Mouse (Mus musculus): ENCODE results near the gene Cables2. TPM values are rescaled to one million over a fixed set of nuclear protein-coding genes. Genes with fewer than 3 reads are reported as not detected.

The Cables2 gene
- polyA plus RNA-seq, 1 experiment from 2014 or later: 2.8 TPM

DNA sequence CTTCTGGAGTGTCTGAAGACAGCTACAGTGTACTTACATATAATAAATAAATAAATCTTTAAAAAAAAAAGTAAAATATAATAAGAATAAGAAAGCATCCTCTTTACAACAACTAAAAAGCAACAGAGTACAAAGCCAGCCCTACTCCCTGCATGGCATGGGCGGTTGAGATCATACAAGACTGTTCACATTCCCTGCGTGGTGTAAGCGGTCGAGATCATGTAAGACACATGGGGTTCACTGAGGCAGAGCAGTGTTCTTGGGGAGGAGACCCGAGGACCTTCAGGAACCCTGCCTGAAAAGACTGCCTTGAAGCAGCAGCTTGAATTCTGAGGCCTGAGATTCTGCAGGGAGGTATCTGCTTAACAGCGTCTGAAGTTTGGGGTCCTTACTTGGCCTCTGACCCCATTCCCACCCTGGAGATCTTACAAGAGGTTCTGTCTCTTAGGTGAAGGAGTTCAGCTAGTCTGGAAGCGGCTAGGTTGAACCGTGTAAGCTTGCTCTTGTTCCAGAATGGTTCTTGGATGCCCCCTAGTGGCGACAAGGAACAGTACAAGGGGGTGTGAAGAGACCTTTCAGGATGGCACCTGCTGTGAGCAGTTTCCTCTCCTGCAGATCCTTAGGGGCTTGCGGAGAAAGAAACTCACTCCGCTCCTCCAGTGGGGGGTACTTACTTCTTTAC lies 22.2 kb downstream of the Cables2 start:
- H3K4me2 ChIP-seq (ENCODE audit: low read depth, low read length): no peak overlapping the region
- no peaks in the 10 kb centered on the region for H3K36me3 ChIP-seq (ENCODE audit: control insufficient read depth, insufficient read depth, low read length)
- no peak overlapping the region for H3K4me3 ChIP-seq (ENCODE audit: low read length)
- 29% methylated on average over 11 of the region's 11 CpGs for WGBS
- peak overlapping the region; percentile 51 for H3K9ac ChIP-seq (ENCODE audit: low read depth, low read length)
- no peaks in the 10 kb centered on the region for H3K9me3 ChIP-seq (ENCODE audit: control insufficient read depth, low read length)
- no peaks in the 10 kb centered on the region for H3K27me3 ChIP-seq (replicated peaks; ENCODE audit: control insufficient read depth, insufficient read depth, low read length)
- H3K4me1 ChIP-seq (ENCODE audit: control insufficient read depth, insufficient read depth, low read length): peaks cover 10% of the 10 kb centered on the region
- H3K27ac ChIP-seq (ENCODE audit: low read length): no peak overlapping the region
- peak; percentile 79 for ATAC-seq

DNA sequence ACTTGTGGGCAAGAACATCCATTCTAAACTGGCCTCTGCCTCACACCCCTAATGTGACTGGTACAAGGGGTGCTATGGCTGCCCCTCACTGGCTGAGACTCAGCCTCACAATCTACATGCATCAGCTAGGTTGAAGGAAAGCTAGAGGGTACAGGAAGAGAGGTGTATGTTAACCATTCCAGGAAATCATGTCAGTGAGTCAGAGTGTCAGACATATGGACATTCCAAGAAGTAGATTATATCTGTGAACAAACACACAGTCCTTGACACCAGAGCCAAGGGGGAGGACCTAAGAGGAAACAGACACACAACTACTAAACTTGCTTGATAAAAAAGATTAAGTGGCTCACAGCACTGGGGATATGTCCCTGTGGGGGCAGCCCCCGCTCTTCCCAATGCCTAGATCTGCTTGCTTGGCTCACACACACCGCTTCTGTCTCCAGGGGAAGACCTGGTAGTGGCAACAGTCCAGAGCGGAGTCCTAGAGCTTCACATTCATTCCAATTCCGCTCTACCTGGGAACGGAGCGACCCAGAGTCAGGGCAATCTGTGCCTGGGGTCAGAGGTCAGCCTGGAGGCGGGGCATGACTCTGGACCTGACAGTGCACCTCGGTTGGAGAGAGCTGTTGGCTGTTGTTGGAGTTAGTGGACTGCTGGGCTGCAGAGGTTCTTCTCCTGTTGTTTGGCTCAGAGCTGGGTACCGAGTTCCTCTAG lies 24.2 kb downstream of the Cables2 start:
- Histone ChIP-seq H3K36me3 (ENCODE audit: control insufficient read depth, insufficient read depth, low read length) (no peaks in the 10 kb centered on the region), H3K4me1 (ENCODE audit: control insufficient read depth, insufficient read depth, low read length) (peaks cover 7% of the 10 kb centered on the region), H3K9ac (ENCODE audit: low read depth, low read length) (peak overlapping the region; percentile 39; the same call in 1 of the 2 replicates), H3K9me3 (ENCODE audit: control insufficient read depth, low read length) (no peaks in the 10 kb centered on the region), H3K27me3 (replicated peaks; ENCODE audit: control insufficient read depth, insufficient read depth, low read length) (no peaks in the 10 kb centered on the region), H3K4me3 (ENCODE audit: low read length) (no peak overlapping the region), H3K4me2 (ENCODE audit: low read depth, low read length) (no peak overlapping the region), H3K27ac (ENCODE audit: low read length) (no peak overlapping the region)
- WGBS: 51% methylated on average over 9 of the region's 9 CpGs
- ATAC-seq: peak; percentile 36

DNA sequence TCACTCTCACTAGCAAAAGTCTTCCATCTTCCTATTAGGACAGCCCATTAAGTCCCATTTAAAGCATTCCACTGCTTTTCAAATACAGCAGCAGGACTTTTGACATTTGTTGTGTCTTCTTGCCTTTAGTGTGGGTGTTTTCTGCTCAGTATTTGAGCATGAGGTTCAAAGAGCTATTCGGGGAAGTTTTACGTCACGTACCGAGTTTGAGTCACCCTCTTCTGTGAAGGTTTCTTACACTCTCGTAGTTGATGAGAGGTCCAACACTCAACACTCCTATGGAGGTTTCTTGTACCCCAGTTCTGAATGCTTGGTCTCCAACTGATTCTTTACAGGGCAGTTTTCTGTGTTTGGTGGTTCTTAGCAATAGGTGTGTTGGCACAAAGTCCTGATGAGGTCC lies 25.4 kb downstream of the Cables2 start:
- Histone ChIP-seq H3K4me3 (ENCODE audit: low read length) (no peak overlapping the region), H3K27me3 (replicated peaks; ENCODE audit: control insufficient read depth, insufficient read depth, low read length) (no peaks in the 10 kb centered on the region), H3K27ac (ENCODE audit: low read length) (no peak overlapping the region), H3K36me3 (ENCODE audit: control insufficient read depth, insufficient read depth, low read length) (no peaks in the 10 kb centered on the region), H3K4me1 (ENCODE audit: control insufficient read depth, insufficient read depth, low read length) (peaks cover 7% of the 10 kb centered on the region), H3K4me2 (ENCODE audit: low read depth, low read length) (no peak overlapping the region), H3K9ac (ENCODE audit: low read depth, low read length) (no peak overlapping the region), H3K9me3 (ENCODE audit: control insufficient read depth, low read length) (no peaks in the 10 kb centered on the region)
- 92% methylated on average over 5 of the region's 5 CpGs for WGBS
- no peak for ATAC-seq

DNA sequence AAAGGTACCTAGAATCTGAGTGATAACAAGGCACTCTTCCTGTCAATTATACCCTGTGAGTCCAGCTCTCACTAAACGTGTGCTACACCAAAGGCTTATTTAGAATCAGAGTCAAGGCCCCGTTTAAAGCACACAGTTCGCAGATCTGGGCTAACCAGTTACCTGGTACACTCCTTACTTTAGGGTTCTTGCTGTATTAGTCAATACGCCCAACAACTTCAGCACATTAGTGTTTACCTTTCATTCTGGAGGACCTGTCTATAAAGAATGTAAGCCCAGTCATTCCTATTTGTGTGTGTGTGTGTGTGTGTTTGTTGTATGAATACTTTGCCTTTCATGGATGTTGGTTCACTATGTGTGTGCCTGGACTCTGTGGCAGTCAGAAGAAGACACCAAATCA lies 30.2 kb downstream of the Cables2 start:
- H3K9me3 ChIP-seq (ENCODE audit: control insufficient read depth, low read length): no peaks in the 10 kb centered on the region
- H3K9ac ChIP-seq (ENCODE audit: low read depth, low read length): no peak overlapping the region
- H3K27me3 ChIP-seq (replicated peaks; ENCODE audit: control insufficient read depth, insufficient read depth, low read length): no peaks in the 10 kb centered on the region
- 81% methylated on average over 4 of the region's 4 CpGs for WGBS
- no peak overlapping the region for H3K27ac ChIP-seq (ENCODE audit: low read length)
- no peaks in the 10 kb centered on the region for H3K4me1 ChIP-seq (ENCODE audit: control insufficient read depth, insufficient read depth, low read length)
- H3K4me2 ChIP-seq (ENCODE audit: low read depth, low read length): no peak overlapping the region
- no peaks in the 10 kb centered on the region for H3K36me3 ChIP-seq (ENCODE audit: control insufficient read depth, insufficient read depth, low read length)
- no peak for ATAC-seq
- no peak overlapping the region for H3K4me3 ChIP-seq (ENCODE audit: low read length)

DNA sequence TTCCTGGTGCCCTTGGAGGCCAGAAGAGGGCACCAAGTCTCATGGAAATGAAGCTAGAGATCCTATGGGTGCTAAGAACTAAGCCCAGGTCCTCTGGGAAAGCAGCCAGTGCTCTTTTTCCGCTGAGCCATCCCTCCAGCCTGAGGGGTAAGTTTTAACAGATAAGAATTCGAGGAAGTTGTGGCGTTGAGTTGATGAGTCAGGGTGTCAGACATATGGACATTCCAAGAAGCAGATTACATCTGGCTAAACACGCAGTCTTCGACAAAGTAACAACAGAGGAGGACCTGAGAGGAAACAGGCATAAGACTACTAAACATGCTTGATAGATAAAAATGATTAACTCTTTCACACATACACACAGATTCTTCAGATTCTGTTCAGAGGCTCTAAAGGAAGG lies 34.7 kb downstream of the Cables2 start:
- Histone ChIP-seq H3K4me1 (ENCODE audit: control insufficient read depth, insufficient read depth, low read length) (peaks cover 12% of the 10 kb centered on the region), H3K4me2 (ENCODE audit: low read depth, low read length) (no peak overlapping the region), H3K4me3 (ENCODE audit: low read length) (no peak overlapping the region), H3K9ac (ENCODE audit: low read depth, low read length) (no peak overlapping the region), H3K9me3 (ENCODE audit: control insufficient read depth, low read length) (no peaks in the 10 kb centered on the region), H3K27me3 (replicated peaks; ENCODE audit: control insufficient read depth, insufficient read depth, low read length) (no peaks in the 10 kb centered on the region), H3K27ac (ENCODE audit: low read length) (no peak overlapping the region), H3K36me3 (ENCODE audit: control insufficient read depth, insufficient read depth, low read length) (no peaks in the 10 kb centered on the region)
- no peak for ATAC-seq
- 57% methylated on average over 5 of the region's 5 CpGs for WGBS

DNA sequence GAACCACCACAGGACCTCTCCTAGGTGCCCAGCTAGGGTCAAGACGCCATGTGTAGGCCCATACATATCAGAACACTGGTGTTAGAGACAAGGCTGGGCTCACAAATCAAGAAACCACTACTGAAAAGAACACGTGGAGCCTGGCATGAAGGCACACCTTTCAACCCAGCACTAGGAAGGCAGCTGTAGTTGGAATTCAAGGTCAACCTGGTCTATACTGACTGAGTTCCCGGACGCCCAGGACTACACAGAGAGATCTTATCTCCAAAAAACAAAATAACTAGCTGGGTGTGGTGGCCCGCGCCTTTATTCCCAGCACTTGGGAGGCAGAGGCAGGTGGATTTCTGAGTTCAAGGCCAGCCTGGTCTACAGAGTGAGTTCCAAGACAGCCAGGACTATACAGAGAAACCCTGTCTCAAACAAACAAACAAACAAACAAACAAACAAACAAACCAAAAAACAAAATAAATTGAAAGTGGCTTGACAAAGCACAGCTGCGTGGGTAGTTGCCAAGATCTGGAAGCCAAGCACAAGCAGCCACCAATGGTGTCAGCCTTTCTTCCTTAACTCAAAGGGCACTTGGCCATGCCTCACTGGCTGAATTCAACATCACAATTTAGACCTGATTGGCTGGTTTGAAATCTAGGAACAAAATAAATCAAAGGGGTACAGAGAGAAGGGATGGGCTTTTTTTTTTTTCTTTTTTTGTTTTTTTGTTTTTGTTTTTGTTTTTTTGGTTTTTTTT lies 35.5 kb downstream of the Cables2 start:
- Histone ChIP-seq H3K4me1 (ENCODE audit: control insufficient read depth, insufficient read depth, low read length) (peaks cover 12% of the 10 kb centered on the region), H3K4me3 (ENCODE audit: low read length) (no peak overlapping the region), H3K27me3 (replicated peaks; ENCODE audit: control insufficient read depth, insufficient read depth, low read length) (no peaks in the 10 kb centered on the region), H3K9ac (ENCODE audit: low read depth, low read length) (no peak overlapping the region), H3K4me2 (ENCODE audit: low read depth, low read length) (no peak overlapping the region), H3K27ac (ENCODE audit: low read length) (no peak overlapping the region), H3K9me3 (ENCODE audit: control insufficient read depth, low read length) (no peaks in the 10 kb centered on the region), H3K36me3 (ENCODE audit: control insufficient read depth, insufficient read depth, low read length) (no peaks in the 10 kb centered on the region)
- WGBS: 84% methylated on average over 7 of the region's 7 CpGs
- ATAC-seq: no peak

DNA sequence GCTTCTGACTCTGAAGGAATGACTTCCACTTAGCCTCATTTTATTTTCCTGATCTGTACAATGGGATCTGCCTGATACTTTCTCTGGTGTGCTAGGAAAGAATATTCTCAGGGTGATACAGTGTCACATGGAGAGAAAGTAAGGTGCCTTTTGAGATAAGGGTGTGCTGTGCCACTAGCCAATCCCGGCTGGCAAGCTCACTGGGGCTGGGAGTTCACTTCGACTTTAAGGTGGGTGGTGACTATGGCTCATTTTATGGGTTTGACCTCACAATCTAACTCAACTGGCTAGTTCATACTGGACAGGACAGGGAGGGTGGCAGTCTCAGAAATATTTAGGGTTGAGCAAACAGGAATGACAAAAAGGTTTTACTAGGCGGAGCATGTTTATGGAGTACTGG lies 36.4 kb downstream of the Cables2 start:
- WGBS: 60% methylated on average over 3 of the region's 3 CpGs
- Histone ChIP-seq H3K27me3 (replicated peaks; ENCODE audit: control insufficient read depth, insufficient read depth, low read length) (no peaks in the 10 kb centered on the region), H3K9me3 (ENCODE audit: control insufficient read depth, low read length) (no peaks in the 10 kb centered on the region), H3K4me1 (ENCODE audit: control insufficient read depth, insufficient read depth, low read length) (peaks cover 12% of the 10 kb centered on the region), H3K27ac (ENCODE audit: low read length) (no peak overlapping the region), H3K4me3 (ENCODE audit: low read length) (no peak overlapping the region), H3K4me2 (ENCODE audit: low read depth, low read length) (no peak overlapping the region), H3K9ac (ENCODE audit: low read depth, low read length) (no peak overlapping the region), H3K36me3 (ENCODE audit: control insufficient read depth, insufficient read depth, low read length) (no peaks in the 10 kb centered on the region)
- ATAC-seq: no peak

DNA sequence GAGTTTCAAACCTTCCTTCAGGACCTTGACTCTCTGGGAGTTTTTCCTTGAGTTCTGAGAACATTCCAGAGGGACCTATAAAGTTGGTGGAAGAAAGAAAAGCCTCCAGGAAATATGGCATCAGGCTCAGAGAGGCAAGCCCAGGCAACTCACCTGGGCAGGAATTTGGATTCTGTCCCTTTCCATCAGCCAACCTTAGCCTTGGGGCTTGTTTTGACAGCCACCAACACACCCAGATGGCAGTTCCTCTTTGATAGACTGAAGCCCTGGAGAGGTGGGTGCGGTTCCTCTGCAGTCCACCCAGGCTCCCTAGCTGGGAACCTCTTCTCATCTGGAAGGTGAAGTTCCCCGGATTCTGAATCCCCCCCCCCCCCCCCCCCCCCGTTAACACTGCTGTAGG lies 36.8 kb downstream of the Cables2 start:
- Histone ChIP-seq H3K4me2 (ENCODE audit: low read depth, low read length) (no peak overlapping the region), H3K9me3 (ENCODE audit: control insufficient read depth, low read length) (no peaks in the 10 kb centered on the region), H3K27ac (ENCODE audit: low read length) (peak overlapping the region; percentile 16), H3K9ac (ENCODE audit: low read depth, low read length) (no peak overlapping the region), H3K36me3 (ENCODE audit: control insufficient read depth, insufficient read depth, low read length) (no peaks in the 10 kb centered on the region), H3K27me3 (replicated peaks; ENCODE audit: control insufficient read depth, insufficient read depth, low read length) (no peaks in the 10 kb centered on the region), H3K4me3 (ENCODE audit: low read length) (no peak overlapping the region), H3K4me1 (ENCODE audit: control insufficient read depth, insufficient read depth, low read length) (peaks cover 12% of the 10 kb centered on the region)
- no peak for ATAC-seq
- WGBS: 46% methylated on average over 3 of the region's 3 CpGs

DNA sequence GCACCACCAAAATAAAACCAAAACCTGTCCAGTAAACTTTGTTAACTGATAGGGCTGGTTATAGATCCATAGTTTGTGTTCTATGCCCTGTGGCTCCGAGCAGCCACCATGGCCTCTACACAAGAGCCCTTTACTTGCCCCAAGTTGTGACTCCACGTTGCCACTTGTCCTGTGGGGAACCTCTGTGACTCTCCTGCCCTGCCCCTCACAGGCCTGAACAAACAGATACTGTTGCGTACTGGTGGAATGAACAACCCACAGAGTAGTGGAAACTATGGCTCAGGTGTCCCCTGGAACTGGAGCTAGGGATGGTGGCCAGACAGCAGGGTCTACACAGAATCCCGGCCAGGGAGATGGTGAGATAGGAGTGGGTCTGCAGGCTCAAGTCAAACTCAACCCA lies 37.5 kb downstream of the Cables2 start:
- Histone ChIP-seq H3K4me1 (ENCODE audit: control insufficient read depth, insufficient read depth, low read length) (peaks cover 12% of the 10 kb centered on the region), H3K27me3 (replicated peaks; ENCODE audit: control insufficient read depth, insufficient read depth, low read length) (no peaks in the 10 kb centered on the region), H3K9me3 (ENCODE audit: control insufficient read depth, low read length) (no peaks in the 10 kb centered on the region), H3K36me3 (ENCODE audit: control insufficient read depth, insufficient read depth, low read length) (no peaks in the 10 kb centered on the region), H3K4me3 (ENCODE audit: low read length) (no peak overlapping the region), H3K27ac (ENCODE audit: low read length) (peak overlapping the region; percentile 87; the same call in 1 of the 2 replicates), H3K9ac (ENCODE audit: low read depth, low read length) (no peak overlapping the region), H3K4me2 (ENCODE audit: low read depth, low read length) (no peak overlapping the region)
- 72% methylated on average over 4 of the region's 4 CpGs for WGBS
- ATAC-seq: no peak
